Mouse (Mus musculus) small intestine, adult 2 months (tissue): ENCODE measurements around the gene Cep162.

Experiments used
- CTCF ChIP-seq: fragments of 200-500 bp; IDR thresholded peaks from 2 replicates; pipeline ENCODE4 v1.5.1; 2012; ENCODE audit warnings: low read depth, mild to moderate bottlenecking, control low read depth, inconsistent platforms, low read length, moderate library complexity, mixed read lengths; ENCODE audit not compliant: insufficient replicate concordance, insufficient read length; ENCODE audit errors: extremely low read depth
- POLR2A ChIP-seq: fragments of 200-500 bp; IDR thresholded peaks from 2 replicates; pipeline ENCODE4 v1.6.1; 2012; ENCODE audit warnings: low read depth, mild to moderate bottlenecking, control low read depth, inconsistent platforms, low read length, moderate library complexity

DNA sequence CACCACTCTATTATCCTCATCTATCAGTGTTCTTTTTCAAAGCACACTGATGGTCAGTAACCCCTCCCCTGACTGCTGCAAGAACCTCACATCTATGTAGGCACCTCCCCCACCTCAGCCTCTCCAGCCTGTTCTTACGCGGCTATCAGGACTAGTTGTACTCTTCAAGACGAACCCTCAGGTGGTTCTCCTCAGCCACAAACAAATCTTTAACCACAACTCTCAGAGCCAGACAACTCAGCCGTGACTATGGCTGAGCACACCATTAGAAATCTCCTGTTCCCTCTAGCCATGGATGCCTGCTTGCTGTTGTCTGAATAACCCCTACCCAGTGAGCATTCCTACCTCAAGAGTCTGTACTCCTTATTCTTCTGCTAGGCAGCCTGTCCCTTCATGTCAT lies 42.1 kb downstream of the Cep162 start:
- TF ChIP-seq CTCF (no peak), POLR2A (no peak)
